Mouse (Mus musculus) left cerebral cortex, postnatal 14 days (tissue): ENCODE measurements around the gene Kif26b. TPM values are rescaled to one million over a fixed set of nuclear protein-coding genes. Genes with fewer than 3 reads are reported as not detected.

Source experiments
- DNase-seq, 2 experiments: peaks; one replicate each; pipeline ENCODE4 v3.0.0; 2021 to 2022; ENCODE audit warnings: low spot score in 2 of 2, mixed read lengths in 1 of 2
- intact Hi-C: fragments of 180-260 bp; cut with DNase I; formaldehyde crosslinking; loops from one replicate; pipeline ENCODE4 v1.15.1; 2025
- total RNA-seq, 2 experiments: library from RNA; stranded (reverse); gene quantifications; 2 replicates each; pipeline ENCODE4 v1.2.3; 2021

The Kif26b gene
- total RNA-seq, 2 experiments from 2014 or later, result 11.6 to 11.8 TPM

DNA sequence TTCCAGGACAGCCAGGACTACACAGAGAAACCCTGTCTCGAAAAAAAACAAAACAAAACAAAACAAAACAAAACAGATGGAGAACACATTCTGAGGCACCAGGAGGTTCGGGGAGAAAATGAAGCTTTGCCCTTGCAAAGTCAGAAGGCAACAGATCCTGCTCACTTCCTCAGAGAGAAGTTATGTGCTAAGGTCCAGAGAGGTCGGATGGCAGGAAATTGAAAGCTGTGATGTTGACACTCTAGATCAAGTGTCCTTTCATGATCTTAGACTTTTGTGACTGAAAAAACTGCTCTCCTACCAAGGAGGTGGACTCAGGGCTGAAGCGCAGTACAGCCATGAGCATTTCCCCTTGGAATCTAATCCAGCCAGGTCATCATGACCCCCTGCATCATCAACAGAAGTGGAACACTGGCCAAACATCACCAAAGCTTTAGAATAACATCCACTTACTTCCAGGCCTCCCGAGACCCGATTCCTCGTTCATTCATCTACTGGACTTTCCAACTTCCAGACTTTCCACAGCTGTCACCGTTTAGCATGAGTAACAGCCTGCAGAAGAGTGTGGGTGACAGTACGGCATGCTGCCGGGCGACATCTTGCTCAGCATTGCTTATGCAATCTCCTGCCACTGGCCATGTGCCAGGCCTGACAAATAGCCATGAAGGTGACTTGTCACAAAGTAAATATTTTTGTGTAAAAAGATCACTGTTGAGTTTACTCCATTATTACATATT lies 112.0 kb downstream of the Kif26b start:
- intact Hi-C loops, result no loop called here

DNA sequence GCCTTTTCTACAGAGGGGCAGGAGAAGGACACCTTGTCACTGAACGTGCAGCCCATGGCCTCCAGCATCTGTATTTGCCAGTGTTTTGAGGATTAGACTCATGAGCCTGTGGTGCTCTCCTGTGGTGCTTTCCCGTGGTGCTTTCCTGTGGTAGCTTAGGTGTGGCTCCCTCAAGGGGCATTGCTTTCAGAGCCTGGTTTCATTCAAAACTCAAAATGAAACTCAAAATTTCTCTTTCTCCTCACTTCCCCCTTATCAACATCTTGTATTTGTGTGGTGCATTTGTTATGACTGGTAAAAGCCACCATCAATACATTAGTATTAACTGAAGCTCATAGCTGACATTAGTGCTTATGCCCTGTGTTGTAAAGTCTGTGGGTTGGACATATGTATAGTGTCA lies 112.9 kb downstream of the Kif26b start:
- intact Hi-C loops, result no loop called here
- no peak for DNase-seq

More for the DNA sequence above, 112.0 kb downstream of the Kif26b start:
- DNase-seq, result peak; percentile 47 to 62

GRCm38 (mm10) chr1:178644954-178645353 lies 116.0 kb downstream of the Kif26b start:
- no peak for DNase-seq
- intact Hi-C loops, result no loop called here

GRCm38 (mm10) chr1:178646589-178646988 lies 117.7 kb downstream of the Kif26b start:
- intact Hi-C loops, result no loop called here
- no peak for DNase-seq

DNA sequence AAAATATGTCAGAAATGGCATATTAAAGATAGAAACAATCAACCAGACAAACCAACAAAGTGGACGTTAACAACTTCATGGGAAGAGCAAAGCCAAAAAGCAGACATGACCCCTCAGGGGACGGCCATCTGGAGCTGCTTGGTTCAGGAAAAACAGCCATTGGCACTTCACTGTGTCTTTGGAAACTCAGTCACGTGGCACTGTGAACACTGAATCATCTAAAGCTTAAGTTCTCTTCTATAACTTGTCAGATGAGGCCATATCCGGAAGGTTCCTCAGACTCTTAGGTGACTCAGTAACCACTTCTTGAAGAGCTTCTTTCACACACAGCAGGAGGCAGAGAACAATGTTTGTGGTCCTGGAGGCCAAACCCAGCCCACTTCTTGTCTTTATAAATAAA lies 126.6 kb downstream of the Kif26b start:
- DNase-seq, result no peak
- intact Hi-C loops, result no loop called here

DNA sequence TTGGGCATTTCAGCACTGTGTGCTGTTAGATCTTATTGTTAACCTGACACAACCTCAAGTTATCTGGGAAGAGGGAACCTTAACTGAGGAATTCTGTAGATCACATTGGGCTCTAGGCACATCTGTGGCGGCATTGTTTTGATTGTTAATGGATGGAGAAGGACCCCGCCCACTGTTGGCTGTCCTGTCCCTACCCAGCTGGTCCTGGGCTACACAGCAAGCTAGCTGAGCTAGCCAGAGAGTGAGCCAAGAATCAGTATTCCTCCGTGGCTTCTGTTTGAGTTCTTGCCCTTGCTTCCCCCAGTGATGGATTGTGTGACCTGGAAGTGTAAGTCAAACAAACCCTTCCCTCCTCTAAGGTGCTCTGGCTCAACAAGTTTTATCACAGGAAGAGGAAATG lies 132.1 kb downstream of the Kif26b start:
- intact Hi-C loops, result no loop called here
- DNase-seq, result no peak

GRCm38 (mm10) chr1:178661556-178661955 lies 132.6 kb downstream of the Kif26b start:
- DNase-seq, result no peak
- intact Hi-C loops, result no loop called here

DNA sequence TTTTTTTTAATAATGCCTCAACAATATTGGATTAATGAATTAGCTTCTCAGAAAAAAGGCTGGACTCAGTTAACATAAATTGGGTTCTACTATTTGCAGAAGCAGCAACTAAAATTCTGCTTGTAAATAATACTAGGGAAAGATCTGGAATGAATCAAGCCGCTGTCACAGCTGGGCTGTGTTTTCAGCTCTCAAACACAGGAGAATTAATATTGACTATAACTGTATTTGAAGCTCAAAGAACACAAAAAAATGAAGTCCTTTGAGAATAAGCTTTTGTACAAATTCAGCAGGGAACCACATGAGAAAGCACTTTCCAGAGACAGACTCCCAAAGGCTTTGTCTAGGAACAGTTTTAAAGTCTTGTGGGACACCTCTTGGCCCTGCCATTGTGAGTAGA lies 134.6 kb downstream of the Kif26b start:
- DNase-seq, result no peak
- intact Hi-C loops, result no loop called here

DNA sequence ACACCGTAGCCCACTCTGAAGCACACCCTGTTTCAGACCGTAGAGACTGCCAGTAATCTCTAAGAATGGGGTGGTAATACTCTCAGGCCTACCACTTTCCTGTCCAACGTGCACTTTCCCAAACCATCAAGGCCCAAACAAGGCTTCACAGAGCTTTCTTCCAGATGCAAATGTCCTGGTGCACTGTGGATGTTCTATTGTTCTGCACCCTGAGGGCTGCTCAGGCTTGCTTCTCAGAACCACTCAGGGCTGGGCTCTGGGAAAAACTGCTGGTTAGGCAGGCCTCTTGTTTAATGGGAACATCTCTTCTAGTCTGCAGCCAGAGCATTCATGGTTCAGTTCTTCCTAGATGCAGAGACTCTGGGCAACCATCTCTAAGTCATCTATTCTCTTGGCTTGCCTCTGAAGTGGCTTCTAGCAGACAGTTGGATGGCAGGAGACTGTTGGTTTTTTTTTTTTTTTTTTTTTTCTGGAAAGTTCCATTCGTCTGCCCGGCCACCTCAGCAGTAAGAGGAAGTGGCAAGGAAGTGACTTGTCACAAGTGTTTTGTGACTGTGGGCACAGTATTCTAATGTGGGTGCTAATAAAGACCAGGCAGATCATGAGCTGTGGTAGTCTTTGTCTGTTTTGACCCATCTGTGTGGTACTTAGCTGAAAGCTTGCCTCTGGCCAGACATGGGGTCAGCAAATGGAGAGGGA lies 135.5 kb downstream of the Kif26b start:
- intact Hi-C loops, result no loop called here
- no peak for DNase-seq

DNA sequence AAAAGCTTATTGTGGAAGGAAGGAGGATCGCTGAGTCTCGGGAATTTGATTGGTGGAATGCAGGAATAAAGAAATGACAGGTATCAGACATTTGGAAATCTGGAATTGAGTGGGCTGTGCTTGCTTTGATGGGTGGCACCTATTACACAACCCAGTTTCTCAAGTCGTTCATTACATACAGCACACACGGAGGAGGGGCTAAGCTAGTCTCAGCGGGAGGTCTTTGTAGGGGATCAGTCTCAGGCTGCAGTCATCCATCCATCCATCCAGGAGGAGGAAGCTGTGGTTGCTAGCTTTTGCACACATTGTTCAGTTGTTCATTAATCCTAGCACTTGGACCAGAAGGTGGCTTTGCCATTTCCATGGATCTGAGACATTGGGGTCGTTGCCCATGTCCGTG lies 137.6 kb downstream of the Kif26b start:
- intact Hi-C loops, result no loop called here
- no peak for DNase-seq

GRCm38 (mm10) chr1:178667808-178668207 lies 138.9 kb downstream of the Kif26b start:
- no peak for DNase-seq
- intact Hi-C loops, result no loop called here

DNA sequence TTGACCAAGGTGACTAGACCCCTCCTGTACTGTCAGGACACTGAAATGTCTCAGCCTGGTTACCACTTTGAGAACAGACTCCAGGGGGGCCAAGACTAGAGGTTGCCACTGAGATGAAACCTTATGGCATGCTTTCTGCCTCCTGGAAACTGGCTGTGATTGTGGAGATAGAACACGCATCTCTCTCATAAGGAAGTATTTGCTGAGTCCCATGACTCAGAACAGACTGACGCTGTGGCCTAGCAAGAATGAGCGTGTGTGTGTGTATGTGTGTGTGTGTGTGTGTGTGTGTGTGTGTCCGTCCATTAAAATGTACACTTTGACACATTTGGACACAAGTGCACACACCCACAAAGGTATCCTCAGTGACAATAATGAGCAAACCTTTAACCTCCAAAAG lies 140.0 kb downstream of the Kif26b start:
- intact Hi-C loops, result no loop called here

GRCm38 (mm10) chr1:178673051-178673450 lies 144.1 kb downstream of the Kif26b start:
- intact Hi-C loops, result no loop called here
- no peak for DNase-seq

More for the DNA sequence above, 140.0 kb downstream of the Kif26b start:
- no peak for DNase-seq

DNA sequence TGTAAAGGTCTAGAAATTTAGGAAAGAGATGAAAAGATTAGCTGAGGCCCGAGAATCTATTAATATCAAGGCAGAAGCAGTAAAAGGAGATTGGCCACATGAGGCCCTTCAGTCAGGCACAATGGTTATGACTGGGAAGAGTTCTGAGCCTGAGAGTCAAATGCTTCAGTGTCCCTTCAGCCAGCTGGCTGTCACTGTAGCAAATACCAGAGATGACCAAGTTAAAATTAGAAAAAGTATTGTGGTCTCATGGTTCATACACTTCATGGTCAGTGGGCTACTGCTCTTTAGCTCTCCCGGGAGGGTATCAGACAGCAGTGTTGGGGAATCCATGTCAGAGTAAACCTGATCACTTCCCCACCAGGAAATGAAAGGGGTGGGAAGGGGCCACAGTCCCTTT lies 144.6 kb downstream of the Kif26b start:
- intact Hi-C loops, result no loop called here
- DNase-seq, result no peak

GRCm38 (mm10) chr1:178675542-178676252 lies 146.8 kb downstream of the Kif26b start:
- intact Hi-C loops, result no loop called here
- DNase-seq, result no peak

GRCm38 (mm10) chr1:178677160-178677559 lies 148.2 kb downstream of the Kif26b start:
- intact Hi-C loops, result no loop called here
- no peak for DNase-seq

- intact Hi-C loops, result no loop called here
These were observed 148.8 kb downstream of the Kif26b start for GRCm38 (mm10) chr1:178677630-178678221.

DNA sequence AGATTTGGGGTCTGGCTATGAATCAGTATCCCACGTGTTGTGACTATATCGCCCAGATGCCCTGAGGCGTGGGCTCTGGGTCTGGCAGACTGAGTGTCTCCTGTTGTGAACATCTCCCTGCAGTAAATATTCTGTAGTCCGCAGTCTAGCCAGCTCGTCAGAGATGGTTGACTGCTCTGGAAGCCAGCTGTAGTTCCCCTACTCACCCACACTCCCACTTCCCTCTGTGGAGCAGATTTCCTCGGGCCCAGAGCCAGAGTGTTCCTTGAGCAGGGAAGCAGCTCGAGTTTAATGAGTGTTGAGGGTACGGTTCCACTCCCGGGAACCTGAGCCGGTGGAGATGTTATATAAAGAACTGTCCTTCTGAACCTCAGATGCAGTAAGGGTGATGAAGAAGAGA lies 154.7 kb downstream of the Kif26b start:
- intact Hi-C loops, result no loop called here
- DNase-seq, result peak; percentile 55 to 57

More at GRCm38 (mm10) chr1:178677630-178678221, 148.8 kb downstream of the Kif26b start:
- DNase-seq, result no peak

DNA sequence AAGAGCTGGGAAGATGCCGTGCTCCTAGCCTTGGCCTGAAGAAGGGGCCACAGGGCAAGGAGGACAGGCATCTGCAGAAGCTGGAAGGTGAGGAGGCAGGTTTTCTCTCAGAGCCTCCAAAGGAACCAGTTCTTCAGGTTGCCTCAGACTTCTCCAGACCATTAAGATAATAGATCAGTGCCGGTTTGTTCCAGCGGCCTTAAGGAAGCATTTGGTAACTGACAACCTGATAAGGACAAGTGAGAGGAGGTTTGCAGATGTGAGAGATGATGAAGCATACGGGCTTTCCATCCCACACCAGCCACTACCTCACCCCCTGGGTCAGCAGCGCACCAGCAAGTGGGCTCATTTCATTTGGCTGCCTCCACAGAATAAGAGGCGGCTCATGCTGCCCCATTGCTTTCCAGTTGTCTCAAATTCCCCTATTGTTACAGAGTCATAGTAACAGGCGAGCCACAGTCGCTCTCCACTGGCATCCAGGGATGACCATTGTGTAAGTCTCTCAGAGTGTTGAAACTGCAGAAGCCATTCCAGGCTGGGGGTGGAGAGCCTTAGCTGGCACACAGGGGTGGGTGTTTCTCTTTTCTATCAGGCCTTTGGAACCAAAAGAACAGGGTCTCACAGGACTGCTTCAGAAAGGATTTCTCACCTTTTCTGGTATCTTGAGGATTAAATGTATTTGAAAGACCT lies 156.2 kb downstream of the Kif26b start:
- DNase-seq, result no peak
- intact Hi-C loops, result no loop called here
